In genomic region chr19:44266824-44267498, GRCm38 (mm10) we compare ENCODE assay signal across 8 mouse cellular contexts. TPM values are rescaled to one million over a fixed set of nuclear protein-coding genes. Genes with fewer than 3 reads are reported as not detected.
DNase-seq lines count a peak whose midpoint lies in the region; ATAC-seq and TF ChIP-seq lines count a peak whose summit lies in the region.

No protein-coding gene starts in this region.

- TF ChIP-seq CTCF in G1E (IDR thresholded peaks at IDR 0.05; ENCODE audit: low read depth, low read length), result no peak
- peak; percentile 67 for TF ChIP-seq CTCF in lung, embryonic 14.5 days (IDR thresholded peaks at IDR 0.05; ENCODE audit: low read depth)
- no peak for TF ChIP-seq CTCF in olfactory bulb, adult 2 months (IDR thresholded peaks at IDR 0.05; ENCODE audit: insufficient read depth, low read depth, low read length)
- TF ChIP-seq CTCF in thymus, adult 2 months (IDR thresholded peaks at IDR 0.05; ENCODE audit: borderline replicate concordance, control insufficient read depth, extremely low read depth, insufficient read depth, low read length, poor library complexity), result peak; percentile 46; the same call in 1 of the 2 replicates

- peak; percentile 90 for ATAC-seq in G1E (ENCODE audit: extremely low read depth, insufficient number of reproducible peaks, low FRiP score, poor library complexity, severe bottlenecking)
- ATAC-seq in forebrain, embryonic 16.5 days, result peak; percentile 97
- ATAC-seq in lung, embryonic 14.5 days (ENCODE audit: insufficient read depth), result peak; percentile 98

- H3K9me3 ChIP-seq in G1E (replicated peaks), result no peaks in the 10 kb centered on the region
- H3K9me3 ChIP-seq in forebrain, embryonic 16.5 days (ENCODE audit: control insufficient read depth, low read length), result no peaks in the 10 kb centered on the region
- H3K9me3 ChIP-seq in lung, embryonic 14.5 days (ENCODE audit: low read depth, low read length), result no peaks in the 10 kb centered on the region

- peak overlapping the region; percentile 78 for H3K4me2 ChIP-seq in forebrain, embryonic 16.5 days (ENCODE audit: low read length)
- H3K4me2 ChIP-seq in lung, embryonic 14.5 days, result peak overlapping the region; percentile 70

- peak; percentile 60; the same call in 1 of the 2 replicates for TF ChIP-seq POLR2A in olfactory bulb, adult 2 months (IDR thresholded peaks at IDR 0.05; ENCODE audit: insufficient read depth, low read depth, low read length)
- TF ChIP-seq POLR2A in thymus, adult 2 months (IDR thresholded peaks at IDR 0.05; ENCODE audit: control insufficient read depth, extremely low read depth, insufficient read depth, low read length, poor library complexity), result peak; percentile 89

- H3K4me3 ChIP-seq in G1E (ENCODE audit: low read depth, low read length), result peak overlapping the region; percentile 74
- peak overlapping the region; percentile 56 for H3K4me3 ChIP-seq in forebrain, embryonic 16.5 days (replicated peaks; ENCODE audit: low read length)
- peak overlapping the region; percentile 41 for H3K4me3 ChIP-seq in lung, embryonic 14.5 days (ENCODE audit: low read depth, low read length)
- peak overlapping the region; percentile 75 for H3K4me3 ChIP-seq in olfactory bulb, adult 2 months (ENCODE audit: insufficient read depth, low read depth, low read length)
- H3K4me3 ChIP-seq in thymus, adult 2 months (ENCODE audit: control insufficient read depth, insufficient read depth, low read length), result peak overlapping the region; percentile 77

- H3K9ac ChIP-seq in forebrain, embryonic 16.5 days (replicated peaks; ENCODE audit: low read depth, low read length), result peak overlapping the region; percentile 70
- peak overlapping the region; percentile 51 for H3K9ac ChIP-seq in lung, embryonic 14.5 days

- peaks cover 51% of the 10 kb centered on the region for H3K4me1 ChIP-seq in G1E (ENCODE audit: insufficient read depth, low read depth, low read length)
- peaks cover 8% of the 10 kb centered on the region; the same call in 1 of the 2 replicates for H3K4me1 ChIP-seq in forebrain, embryonic 16.5 days (replicated peaks; ENCODE audit: control insufficient read depth, insufficient read depth, low read length)
- 0 out of 2 replicates have a peak, but pooled peaks cover 3% of the 10 kb centered on the region for H3K4me1 ChIP-seq in lung, embryonic 14.5 days (ENCODE audit: insufficient read depth)
- H3K4me1 ChIP-seq in olfactory bulb, adult 2 months (ENCODE audit: control insufficient read depth, insufficient read depth, low read length), result peaks cover 10% of the 10 kb centered on the region
- peaks cover 14% of the 10 kb centered on the region for H3K4me1 ChIP-seq in thymus, adult 2 months (replicated peaks; ENCODE audit: control insufficient read depth, insufficient read depth, low read length)

- no peaks in the 10 kb centered on the region for H3K27me3 ChIP-seq in G1E (ENCODE audit: insufficient read depth, low read length)
- H3K27me3 ChIP-seq in forebrain, embryonic 16.5 days (replicated peaks; ENCODE audit: control insufficient read depth, insufficient read depth, low read length), result no peaks in the 10 kb centered on the region
- H3K27me3 ChIP-seq in lung, embryonic 14.5 days (ENCODE audit: insufficient read depth, low read length), result no peaks in the 10 kb centered on the region
- no peaks in the 10 kb centered on the region for H3K27me3 ChIP-seq in thymus, adult 2 months (ENCODE audit: control insufficient read depth, insufficient read depth, low read length)

- intact Hi-C loops in heart, postnatal 36 days (cut with DNase I), result loop anchor here (2.0 kb wide), 2 partner anchors 18 to 28 kb away; no protein-coding TSS in a partner anchor

- H3K27ac ChIP-seq in forebrain, embryonic 16.5 days (ENCODE audit: low read length), result peak overlapping the region; percentile 87
- H3K27ac ChIP-seq in lung, embryonic 14.5 days (ENCODE audit: low read depth), result peak overlapping the region; percentile 88
- peak overlapping the region; percentile 98 for H3K27ac ChIP-seq in olfactory bulb, adult 2 months (ENCODE audit: insufficient read depth, low read depth, low read length)
- H3K27ac ChIP-seq in thymus, adult 2 months (ENCODE audit: control insufficient read depth, insufficient read depth, low read length), result peak overlapping the region; percentile 66; the same call in 1 of the 2 replicates

- peak; percentile 91 for DNase-seq in G1E (ENCODE audit: low spot score)
- DNase-seq in cerebellum, adult 18-20 months, result peak; percentile 91 to 95
- peak; percentile 76 to 87 for DNase-seq in heart, postnatal 36 days
- peak; percentile 90 for DNase-seq in layer of hippocampus, adult 8-10 months (ENCODE audit: low spot score in 2 of 2)
- DNase-seq in lung, embryonic 14.5 days, result peak; percentile 94
- peak; percentile 83 for DNase-seq in thymus, adult 2 months

- H3K36me3 ChIP-seq in G1E (replicated peaks), result peaks cover 2% of the 10 kb centered on the region
- H3K36me3 ChIP-seq in forebrain, embryonic 16.5 days (ENCODE audit: control insufficient read depth, insufficient read depth), result no peaks in the 10 kb centered on the region
- no peaks in the 10 kb centered on the region for H3K36me3 ChIP-seq in lung, embryonic 14.5 days (ENCODE audit: insufficient read depth)
- no peaks in the 10 kb centered on the region for H3K36me3 ChIP-seq in thymus, adult 2 months (ENCODE audit: control insufficient read depth, insufficient read depth, low read length)

- under 1% methylated on average over 43 of the region's 43 CpGs for WGBS in forebrain, embryonic 16.5 days
- WGBS in lung, embryonic 14.5 days, result under 1% methylated on average over 43 of the region's 43 CpGs
- under 1% methylated on average over 43 of the region's 43 CpGs for WGBS in olfactory bulb, adult 2 months
- under 1% methylated on average over 43 of the region's 43 CpGs for WGBS in thymus, adult 2 months

RNA-seq across cellular contexts. Expression of gene Scd2, which starts 26.5 kb away (rescaled TPM):
- total RNA-seq in G1E (2014; fragmentation: Nextera tagmentation) (710 and 771 TPM in 2 replicates), G1E (2017) (537 and 649 TPM in 2 replicates)
- polyA plus RNA-seq in G1E (2012), result 63.8 and 97.6 TPM in 2 replicates
- 290 and 318 TPM in 2 replicates for polyA plus RNA-seq in forebrain, embryonic 16.5 days (2015; fragmentation: Nextera tagmentation; extraction: Ambion mirVana)
- 10 to 100 TPM; 10.7 to 13.0 TPM for total RNA-seq in heart, postnatal 36 days (2021)
- 100 to 1,000 TPM; 662 to 773 (median 703) TPM for total RNA-seq in layer of hippocampus, adult 8-10 months (2022)
- 248 and 257 TPM in 2 replicates for polyA plus RNA-seq in lung, embryonic 14.5 days (2014; fragmentation: Nextera tagmentation; extraction: Ambion mirVana)
- 299 and 337 TPM in 2 replicates for polyA plus RNA-seq in olfactory bulb, adult 2 months (2012; ENCODE audit: insufficient read depth, insufficient read length, low replicate concordance, missing spikeins)
- polyA plus RNA-seq in thymus, adult 2 months (2012; rRNA removed), result 261 and 320 TPM in 2 replicates

Comparison
In these comparisons a context has a peak if more than half of its experiments do, and no peak if none do; other contexts are left out.
1. Peak in every context shown above with its lines: DNase-seq, ATAC-seq, H3K4me3 ChIP-seq and H3K27ac ChIP-seq.
2. CTCF ChIP-seq: peak in lung, embryonic 14.5 days (single experiment) and thymus, adult 2 months (single experiment); none in G1E (single experiment) and olfactory bulb, adult 2 months (single experiment).